Mouse (Mus musculus) hematopoietic multipotent progenitor cell, adult 10-12 weeks (in vitro differentiated cells): ENCODE measurements around the gene Shisal2a. TPM values are rescaled to one million over a fixed set of nuclear protein-coding genes. Genes with fewer than 3 reads are reported as not detected.

Experiments
- polyA plus RNA-seq: library from polyadenylated mRNA; stranded (reverse); fragments of >175 nt; gene quantifications from 2 replicates; pipeline ENCODE4 v1.2.3, GENCODE M21; 2012; ENCODE audit warnings: low replicate concordance

The Shisal2a gene
- not detected in 2 replicates for polyA plus RNA-seq

GRCm38 (mm10) chr4:108383183-108383714, at the start of gene Shisal2a:
Gene Shisal2a (minus strand): TSS chr4:108383349.

GRCm38 (mm10) chr4:108406861-108407401, 23.8 kb upstream of the Shisal2a start, which contains the start of gene Gpx7:
Gene Gpx7 (minus strand): TSS chr4:108406961.

GRCm38 (mm10) chr4:108327730-108328484, 55.2 kb downstream of the Shisal2a start, which contains the start of gene Coa7:
Gene Coa7 (plus strand): TSS chr4:108328140.

Other genes with a start within 250 kb of the Shisal2a start
- 28.4 and 92.1 TPM in 2 replicates for gene Scp2, start 238.4 kb downstream of the Shisal2a start, polyA plus RNA-seq
- 0.92 and 2.6 TPM in 2 replicates for gene Echdc2, start 217.9 kb downstream of the Shisal2a start, polyA plus RNA-seq
- not detected in 2 replicates for gene Zyg11a, start 165.3 kb downstream of the Shisal2a start, polyA plus RNA-seq
- gene Zyg11b, start 82.3 kb downstream of the Shisal2a start, polyA plus RNA-seq, result 4.1 and 5.0 TPM in 2 replicates
- gene Coa7, start 55.2 kb downstream of the Shisal2a start, polyA plus RNA-seq, result 0.79 and 5.2 TPM in 2 replicates
- 0.89 and 1.7 TPM in 2 replicates for gene Gpx7, start 23.6 kb upstream of the Shisal2a start, polyA plus RNA-seq
- 40.7 and 65.4 TPM in 2 replicates for gene Tut4, start 76.1 kb upstream of the Shisal2a start, polyA plus RNA-seq
- 1.3 and 4.0 TPM in 2 replicates for gene Prpf38a, start 196.0 kb upstream of the Shisal2a start, polyA plus RNA-seq
- 0.17 and 3.8 TPM in 2 replicates for gene Orc1, start 196.1 kb upstream of the Shisal2a start, polyA plus RNA-seq
- 67.9 and 97.8 TPM in 2 replicates for gene Cc2d1b, start 236.6 kb upstream of the Shisal2a start, polyA plus RNA-seq